8 mouse cellular contexts compared by ENCODE assay signal in the genomic region with DNA sequence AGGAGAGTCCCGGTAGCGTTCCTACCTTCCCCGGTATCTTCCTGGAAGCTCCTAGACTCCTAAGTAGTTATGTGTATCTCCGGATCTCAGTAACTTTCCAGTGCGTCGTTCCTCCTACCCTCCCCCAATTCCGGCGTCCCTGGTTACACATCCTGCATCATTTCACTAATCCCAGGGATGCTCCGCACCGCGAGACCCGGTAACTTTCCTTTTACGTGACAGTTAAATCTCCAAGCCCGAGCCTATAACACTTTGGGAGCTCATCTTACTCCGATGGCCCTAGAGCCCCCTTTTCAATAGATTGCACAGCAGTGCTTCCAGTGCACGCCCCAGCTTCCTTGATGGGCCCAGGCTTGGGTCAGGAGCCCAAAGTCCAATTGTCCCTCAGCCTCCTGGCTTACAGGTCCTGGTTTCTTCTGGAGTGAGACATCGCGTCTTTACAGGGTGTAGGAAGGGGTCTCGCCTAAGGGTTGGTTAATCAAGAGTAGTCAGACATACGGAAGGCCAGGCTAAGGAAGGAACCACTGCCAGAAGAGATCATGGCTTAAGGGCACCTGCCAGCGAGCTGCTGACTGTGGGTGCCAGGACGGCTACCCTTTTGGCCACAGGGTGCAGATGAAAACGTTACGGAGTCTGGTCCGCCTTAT. TPM values are rescaled to one million over a fixed set of nuclear protein-coding genes. Genes with fewer than 3 reads are reported as not detected.
DNase-seq lines count a peak whose midpoint lies in the region; ATAC-seq and TF ChIP-seq lines count a peak whose summit lies in the region.

No protein-coding gene starts in this region.

- TF ChIP-seq POLR2A in spleen, adult 2 months (IDR thresholded peaks at IDR 0.05; ENCODE audit: low read depth, low read length) = no peak

- H3K9ac ChIP-seq in intestine, embryonic 16.5 days (ENCODE audit: low read depth, low read length) = peak overlapping the region; percentile 77
- H3K9ac ChIP-seq in stomach, embryonic 16.5 days (ENCODE audit: low read length) = peak overlapping the region; percentile 80

- DNase-seq in spleen, adult 2 months (ENCODE audit: low read depth in 1 of 2, low spot score in 2 of 2) = peak in 1 of 2 experiments; percentile 20
- DNase-seq in spleen, postnatal 4 days (ENCODE audit: low spot score in 2 of 2) = no peak
- DNase-seq in cerebellum, postnatal 10 days = peak; percentile 61 to 63
- peak; percentile 55 to 74 for DNase-seq in frontal cortex, postnatal 36 days (ENCODE audit: low spot score in 2 of 2)
- peak; percentile 62 for DNase-seq in limb, embryonic 10.5 days (ENCODE audit: low spot score)
- DNase-seq in mesoderm, embryonic 11.5 days (ENCODE audit: low read depth, low spot score) = peak; percentile 45

- peak overlapping the region; percentile 91 for H3K4me2 ChIP-seq in intestine, embryonic 16.5 days (ENCODE audit: low read depth, low read length)
- peak overlapping the region; percentile 95 for H3K4me2 ChIP-seq in stomach, embryonic 16.5 days (ENCODE audit: low read depth, low read length)

- H3K4me1 ChIP-seq in spleen, adult 2 months (ENCODE audit: control insufficient read depth, insufficient read depth, insufficient read length) = no peaks in the 10 kb centered on the region; the same call in 1 of the 2 replicates
- H3K4me1 ChIP-seq in intestine, embryonic 16.5 days (ENCODE audit: control insufficient read depth, insufficient read depth, low read length) = peaks cover 4% of the 10 kb centered on the region; the same call in 1 of the 2 replicates
- peaks cover 27% of the 10 kb centered on the region for H3K4me1 ChIP-seq in limb, embryonic 10.5 days
- H3K4me1 ChIP-seq in stomach, embryonic 16.5 days (ENCODE audit: control insufficient read depth, insufficient read depth, low read length) = peaks cover 6% of the 10 kb centered on the region; the same call in 1 of the 2 replicates

- no peaks in the 10 kb centered on the region for H3K27me3 ChIP-seq in spleen, adult 2 months (ENCODE audit: control insufficient read depth, insufficient read depth, low read length)
- H3K27me3 ChIP-seq in intestine, embryonic 16.5 days (replicated peaks; ENCODE audit: control insufficient read depth, insufficient read depth, low read length) = no peaks in the 10 kb centered on the region
- no peaks in the 10 kb centered on the region for H3K27me3 ChIP-seq in limb, embryonic 10.5 days (ENCODE audit: low read depth, poor library complexity, severe bottlenecking)
- H3K27me3 ChIP-seq in stomach, embryonic 16.5 days (ENCODE audit: control insufficient read depth, insufficient read depth, low read length) = no peaks in the 10 kb centered on the region

- H3K27ac ChIP-seq in spleen, adult 2 months (ENCODE audit: insufficient read depth, low read length) = peak overlapping the region; percentile 50
- H3K27ac ChIP-seq in intestine, embryonic 16.5 days (ENCODE audit: low read length) = peak overlapping the region; percentile 88
- peak overlapping the region; percentile 82 for H3K27ac ChIP-seq in limb, embryonic 10.5 days
- H3K27ac ChIP-seq in stomach, embryonic 16.5 days (ENCODE audit: low read length) = peak overlapping the region; percentile 86

- peak overlapping the region; percentile 66 for H3K4me3 ChIP-seq in spleen, adult 2 months (ENCODE audit: extremely low read depth, insufficient read depth, insufficient read length)
- H3K4me3 ChIP-seq in intestine, embryonic 16.5 days (ENCODE audit: low read length) = peak overlapping the region; percentile 76
- H3K4me3 ChIP-seq in limb, embryonic 10.5 days = peak overlapping the region; percentile 61
- peak overlapping the region; percentile 77 for H3K4me3 ChIP-seq in stomach, embryonic 16.5 days (replicated peaks; ENCODE audit: low read length)

- WGBS in spleen, adult 2 months = under 1% methylated on average over 25 of the region's 25 CpGs
- WGBS in intestine, embryonic 16.5 days = under 1% methylated on average over 25 of the region's 25 CpGs
- WGBS in limb, embryonic 10.5 days = under 1% methylated on average over 25 of the region's 25 CpGs
- 0% methylated on average over 25 of the region's 25 CpGs for whole genome bisulfite sequencing in stomach, embryonic 16.5 days

- peak; percentile 70 for ATAC-seq in intestine, embryonic 16.5 days
- peak; percentile 9 for ATAC-seq in stomach, embryonic 16.5 days (ENCODE audit: insufficient read depth, low FRiP score)

- H3K36me3 ChIP-seq in spleen, adult 2 months (ENCODE audit: control insufficient read depth, insufficient read depth, low read length) = no peaks in the 10 kb centered on the region
- 0 out of 2 replicates have a peak, but pooled peaks cover 2% of the 10 kb centered on the region for H3K36me3 ChIP-seq in intestine, embryonic 16.5 days (ENCODE audit: control insufficient read depth, insufficient read depth, low read length)
- peaks cover 35% of the 10 kb centered on the region for H3K36me3 ChIP-seq in limb, embryonic 10.5 days
- no peaks in the 10 kb centered on the region; the same call in 1 of the 2 replicates for H3K36me3 ChIP-seq in stomach, embryonic 16.5 days (ENCODE audit: control insufficient read depth, insufficient read depth, low read length)

- H3K9me3 ChIP-seq in intestine, embryonic 16.5 days (ENCODE audit: control insufficient read depth, low read length) = no peaks in the 10 kb centered on the region
- H3K9me3 ChIP-seq in limb, embryonic 10.5 days (replicated peaks) = no peaks in the 10 kb centered on the region
- H3K9me3 ChIP-seq in stomach, embryonic 16.5 days (replicated peaks; ENCODE audit: control insufficient read depth, low read length) = no peaks in the 10 kb centered on the region

- TF ChIP-seq CTCF in spleen, adult 2 months (IDR thresholded peaks at IDR 0.05; ENCODE audit: extremely low read depth, insufficient read depth, insufficient read length, insufficient replicate concordance) = no peak

RNA-seq across cellular contexts. Expression of gene Pnpla6, which starts 0.7 kb away (rescaled TPM):
- 56.0 and 60.4 TPM in 2 replicates for polyA plus RNA-seq in spleen, adult 2 months (2012; rRNA removed)
- polyA plus RNA-seq in intestine, embryonic 16.5 days (2015; fragmentation: Nextera tagmentation; extraction: Ambion mirVana) = 39.9 and 43.3 TPM in 2 replicates
- polyA plus RNA-seq in limb, embryonic 10.5 days (2016; fragmentation: Nextera tagmentation; extraction: Ambion mirVana) = 17.7 and 21.1 TPM in 2 replicates
- 36.0 and 37.6 TPM in 2 replicates for polyA plus RNA-seq in stomach, embryonic 16.5 days (2015; fragmentation: Nextera tagmentation; extraction: Ambion mirVana)

RNA-seq across cellular contexts. Expression of gene Mcoln1, which starts 15.6 kb away (rescaled TPM):
- polyA plus RNA-seq in spleen, adult 2 months (2012; rRNA removed) = 188 and 219 TPM in 2 replicates
- polyA plus RNA-seq in intestine, embryonic 16.5 days (2015; fragmentation: Nextera tagmentation; extraction: Ambion mirVana) = 73.6 and 94.9 TPM in 2 replicates
- polyA plus RNA-seq in limb, embryonic 10.5 days (2016; fragmentation: Nextera tagmentation; extraction: Ambion mirVana) = 59.4 and 71.5 TPM in 2 replicates
- polyA plus RNA-seq in stomach, embryonic 16.5 days (2015; fragmentation: Nextera tagmentation; extraction: Ambion mirVana) = 42.4 and 51.4 TPM in 2 replicates

RNA-seq across cellular contexts. Expression of gene Zfp358, which starts 23.0 kb away (rescaled TPM):
- 22.9 and 32.5 TPM in 2 replicates for polyA plus RNA-seq in spleen, adult 2 months (2012; rRNA removed)
- 30.3 and 31.4 TPM in 2 replicates for polyA plus RNA-seq in intestine, embryonic 16.5 days (2015; fragmentation: Nextera tagmentation; extraction: Ambion mirVana)
- polyA plus RNA-seq in limb, embryonic 10.5 days (2016; fragmentation: Nextera tagmentation; extraction: Ambion mirVana) = 71.3 and 80.8 TPM in 2 replicates
- 32.1 and 32.4 TPM in 2 replicates for polyA plus RNA-seq in stomach, embryonic 16.5 days (2015; fragmentation: Nextera tagmentation; extraction: Ambion mirVana)

RNA-seq across cellular contexts. Expression of gene Tex45, which starts 45.2 kb away (rescaled TPM):
- polyA plus RNA-seq in spleen, adult 2 months (2012; rRNA removed) = 0.05 TPM in 1 of 2 replicates, not detected in the other
- not detected in 2 replicates for polyA plus RNA-seq in intestine, embryonic 16.5 days (2015; fragmentation: Nextera tagmentation; extraction: Ambion mirVana)
- not detected in 2 replicates for polyA plus RNA-seq in limb, embryonic 10.5 days (2016; fragmentation: Nextera tagmentation; extraction: Ambion mirVana)
- polyA plus RNA-seq in stomach, embryonic 16.5 days (2015; fragmentation: Nextera tagmentation; extraction: Ambion mirVana) = not detected in 2 replicates

RNA-seq across cellular contexts. Expression of gene Pex11g, which starts 48.4 kb away (rescaled TPM):
- polyA plus RNA-seq in spleen, adult 2 months (2012; rRNA removed) = 2.6 and 2.7 TPM in 2 replicates
- 17.4 and 17.9 TPM in 2 replicates for polyA plus RNA-seq in intestine, embryonic 16.5 days (2015; fragmentation: Nextera tagmentation; extraction: Ambion mirVana)
- 6.3 and 7.6 TPM in 2 replicates for polyA plus RNA-seq in limb, embryonic 10.5 days (2016; fragmentation: Nextera tagmentation; extraction: Ambion mirVana)
- polyA plus RNA-seq in stomach, embryonic 16.5 days (2015; fragmentation: Nextera tagmentation; extraction: Ambion mirVana) = 10.8 and 12.1 TPM in 2 replicates

Comparison
In these comparisons a context has a peak if more than half of its experiments do, and no peak if none do; other contexts are left out.
1. DNase-seq: peak in cerebellum, postnatal 10 days (2 of 2), frontal cortex, postnatal 36 days (2 of 2), limb, embryonic 10.5 days (single experiment) and mesoderm, embryonic 11.5 days (single experiment); none in spleen, postnatal 4 days (0 of 2).
2. Peak in every context shown above with its lines, with median percentiles within 50 percentile points of each other: H3K27ac ChIP-seq and H3K4me3 ChIP-seq.